Mouse (Mus musculus): ENCODE measurements around the gene Agbl4.

Agbl4 gene

GRCm38 (mm10) chr4:111449442-111450199 lies 1052.2 kb downstream of the Agbl4 start:
- DNase-seq, result no peak

GRCm38 (mm10) chr4:111451283-111451918 lies 1053.9 kb downstream of the Agbl4 start:
- no peak for DNase-seq

GRCm38 (mm10) chr4:111452192-111452591 lies 1054.7 kb downstream of the Agbl4 start:
- DNase-seq, result no peak

GRCm38 (mm10) chr4:111453275-111453674 lies 1055.8 kb downstream of the Agbl4 start:
- DNase-seq, result no peak

GRCm38 (mm10) chr4:111455621-111456020 lies 1058.2 kb downstream of the Agbl4 start:
- no peak for DNase-seq

GRCm38 (mm10) chr4:111457568-111457967 lies 1060.1 kb downstream of the Agbl4 start:
- DNase-seq, result no peak

- no peak for DNase-seq
Measured at GRCm38 (mm10) chr4:111467293-111467773, 1069.9 kb downstream of the Agbl4 start.

- no peak for DNase-seq
Measured at GRCm38 (mm10) chr4:111467796-111468195, 1070.3 kb downstream of the Agbl4 start.

GRCm38 (mm10) chr4:111469847-111470246 lies 1072.4 kb downstream of the Agbl4 start:
- DNase-seq, result no peak

- no peak for DNase-seq
Measured at GRCm38 (mm10) chr4:111471726-111472125, 1074.3 kb downstream of the Agbl4 start.

- DNase-seq, result no peak
Measured at GRCm38 (mm10) chr4:111472511-111472910, 1075.0 kb downstream of the Agbl4 start.

GRCm38 (mm10) chr4:111473014-111473413 lies 1075.6 kb downstream of the Agbl4 start:
- no peak for DNase-seq

- DNase-seq, result no peak
Measured at GRCm38 (mm10) chr4:111475374-111475971, 1078.0 kb downstream of the Agbl4 start.

- DNase-seq, result no peak
Measured at GRCm38 (mm10) chr4:111477507-111477906, 1080.0 kb downstream of the Agbl4 start.

GRCm38 (mm10) chr4:111483499-111483898 lies 1086.0 kb downstream of the Agbl4 start:
- no peak for DNase-seq

- DNase-seq, result no peak
Measured at GRCm38 (mm10) chr4:111485189-111485588, 1087.7 kb downstream of the Agbl4 start.

GRCm38 (mm10) chr4:111486187-111486586 lies 1088.7 kb downstream of the Agbl4 start:
- no peak for DNase-seq

GRCm38 (mm10) chr4:111487233-111487843 lies 1089.9 kb downstream of the Agbl4 start:
- DNase-seq, result no peak

GRCm38 (mm10) chr4:111493750-111494404 lies 1096.4 kb downstream of the Agbl4 start:
- no peak for DNase-seq

GRCm38 (mm10) chr4:111495949-111496348 lies 1098.5 kb downstream of the Agbl4 start:
- peak; percentile 27 to 43 for DNase-seq

- DNase-seq, result no peak
Measured at GRCm38 (mm10) chr4:111498751-111499150, 1101.3 kb downstream of the Agbl4 start.

- no peak for DNase-seq
Measured at GRCm38 (mm10) chr4:111501441-111501840, 1104.0 kb downstream of the Agbl4 start.

Measured in thymus, postnatal 36 days (tissue).